Mouse (Mus musculus) lung, postnatal 10 days (tissue): ENCODE measurements around the gene Pou5f2.

Experiments used
- DNase-seq: peaks from one replicate; pipeline ENCODE4 v3.0.0; 2021

Pou5f2 gene

DNA sequence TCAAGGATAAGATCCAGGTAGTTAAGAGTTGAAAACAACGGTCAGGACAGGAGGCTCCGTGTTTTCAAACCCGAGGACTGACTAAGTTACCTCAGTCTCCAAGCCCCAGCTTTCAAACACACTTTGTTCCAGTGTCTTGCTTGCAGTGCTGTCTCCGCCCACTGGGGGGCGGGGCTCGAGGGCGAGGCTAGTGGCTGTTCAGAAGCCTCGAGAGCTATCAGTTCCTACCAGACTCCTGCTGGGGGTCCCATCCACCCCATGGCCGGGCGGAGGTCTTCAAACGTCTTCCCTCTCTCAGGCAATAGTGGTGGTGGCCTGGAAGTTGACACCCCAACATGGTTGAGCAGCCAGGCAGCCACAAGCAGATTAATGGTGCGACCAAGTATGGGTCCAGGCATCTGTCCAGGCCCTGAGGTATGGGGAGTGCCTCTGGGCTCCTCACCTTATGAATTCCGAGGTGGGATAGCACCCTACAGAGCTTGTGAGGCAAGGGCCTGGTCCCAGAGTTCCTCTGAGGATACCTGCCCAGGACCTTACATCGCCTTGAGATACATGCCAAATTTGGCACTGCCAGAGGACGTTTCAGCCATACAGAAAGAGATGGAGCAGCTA lies at the start of gene Pou5f2:
Gene Pou5f2, plus strand, starts transcription at position 220 of the 612 bp plus-strand sequence.
- DNase-seq, result peak; percentile 13

GRCm38 (mm10) chr13:77976248-77976647 lies 48.5 kb upstream of the Pou5f2 start:
- no peak for DNase-seq

DNA sequence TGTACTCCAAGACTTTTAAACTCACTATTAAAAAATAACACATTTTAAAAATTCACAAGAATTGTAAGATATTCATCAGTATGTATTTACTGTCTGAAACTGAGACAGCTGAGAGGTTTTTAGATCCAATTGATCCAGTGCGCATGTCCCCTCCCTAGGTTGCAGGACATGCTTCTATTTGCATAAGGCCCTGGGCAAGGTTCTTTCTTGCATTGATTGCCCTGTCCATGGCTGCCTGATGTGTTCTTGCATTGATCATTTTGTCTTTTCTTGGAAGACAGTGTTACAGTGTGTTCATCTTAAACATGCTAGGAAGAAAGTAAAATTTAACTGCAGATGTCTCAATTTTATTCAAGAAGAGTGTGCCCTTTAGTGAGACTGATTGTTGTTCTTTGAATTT lies 47.6 kb upstream of the Pou5f2 start:
- DNase-seq, result no peak

DNA sequence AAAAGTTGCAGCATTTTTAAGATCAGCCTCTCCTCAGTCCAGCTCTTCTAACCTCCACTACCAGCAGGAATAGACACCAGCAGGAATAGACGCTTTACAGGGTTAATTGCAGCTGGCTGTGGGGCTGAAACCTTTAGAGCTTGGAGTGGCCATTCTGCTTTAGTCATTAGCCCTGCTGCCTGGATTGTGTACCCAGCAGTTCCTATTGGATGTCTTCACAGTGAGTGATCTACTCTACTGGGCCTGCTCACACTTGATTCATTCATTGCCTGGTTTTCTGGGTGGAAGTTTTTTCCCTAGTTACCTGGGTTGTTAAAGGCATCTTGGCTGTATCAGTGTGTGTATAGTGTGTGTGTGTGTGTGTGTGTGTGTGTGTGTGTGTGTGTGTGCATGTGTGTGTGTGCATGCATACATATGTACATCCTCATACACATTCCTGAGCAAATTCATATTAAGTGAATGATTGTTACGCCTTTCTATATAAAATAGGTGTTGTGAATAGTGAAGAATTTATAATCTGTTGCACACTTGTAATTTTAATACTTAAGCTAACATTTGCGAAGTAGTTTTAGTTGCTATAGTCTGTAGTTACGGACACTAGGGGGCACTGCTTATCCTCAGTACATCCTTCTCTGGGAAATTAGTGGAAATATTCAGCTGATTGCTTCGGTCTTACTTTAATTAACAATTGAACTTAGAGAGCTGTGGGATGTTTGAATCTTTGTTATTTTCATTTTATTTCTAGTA lies 42.4 kb upstream of the Pou5f2 start:
- peak; percentile 50 for DNase-seq

DNA sequence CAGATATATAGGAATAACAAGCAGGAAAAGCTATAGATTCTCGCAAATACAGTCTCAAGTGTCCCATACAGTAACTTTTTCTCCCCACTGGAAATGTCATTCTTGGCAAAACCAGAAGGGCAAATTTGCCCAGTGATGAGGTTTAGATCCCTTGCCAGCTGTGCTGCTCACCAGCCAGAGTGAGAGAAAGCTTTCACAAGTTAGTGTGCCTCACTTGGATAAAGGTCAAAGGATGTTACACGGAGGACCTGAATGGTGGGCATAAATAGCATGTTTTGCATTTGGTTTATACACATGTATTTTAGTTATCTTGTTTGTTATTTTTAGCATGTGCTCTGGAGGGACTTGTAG lies 41.9 kb upstream of the Pou5f2 start:
- DNase-seq, result no peak

DNA sequence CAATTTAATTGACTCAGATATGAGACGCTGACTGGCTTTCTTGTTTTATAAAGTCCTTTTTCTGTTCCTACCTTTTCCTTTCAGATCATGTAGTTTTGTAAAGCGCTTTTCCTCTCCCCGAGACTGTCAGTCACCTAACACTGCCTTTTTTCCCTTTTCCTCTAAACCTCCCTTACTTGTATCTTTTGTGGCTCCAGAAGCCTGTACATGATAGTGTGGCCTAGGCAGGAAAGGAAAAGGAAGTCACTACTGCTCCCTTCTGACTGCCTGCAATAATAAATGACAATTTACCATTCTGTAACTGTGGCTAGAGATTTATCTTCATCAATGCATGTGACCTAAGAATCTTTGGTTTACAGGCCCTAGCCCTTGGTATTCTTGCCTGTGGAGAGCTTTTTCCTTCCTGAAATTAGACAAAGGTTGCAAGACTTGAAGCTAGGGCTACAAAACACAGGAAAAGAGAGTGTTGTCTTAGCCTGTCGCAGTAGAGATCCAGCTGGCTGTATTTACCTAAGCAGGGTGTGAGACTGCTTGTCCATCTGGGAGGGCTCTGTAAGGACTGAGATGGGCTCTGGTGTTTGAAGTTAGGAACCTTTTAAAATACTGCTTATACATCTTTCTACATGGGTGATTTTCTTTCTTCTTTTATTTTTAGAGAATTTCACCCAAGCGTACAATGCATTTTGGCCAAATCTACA lies 33.4 kb upstream of the Pou5f2 start:
- DNase-seq, result no peak

DNA sequence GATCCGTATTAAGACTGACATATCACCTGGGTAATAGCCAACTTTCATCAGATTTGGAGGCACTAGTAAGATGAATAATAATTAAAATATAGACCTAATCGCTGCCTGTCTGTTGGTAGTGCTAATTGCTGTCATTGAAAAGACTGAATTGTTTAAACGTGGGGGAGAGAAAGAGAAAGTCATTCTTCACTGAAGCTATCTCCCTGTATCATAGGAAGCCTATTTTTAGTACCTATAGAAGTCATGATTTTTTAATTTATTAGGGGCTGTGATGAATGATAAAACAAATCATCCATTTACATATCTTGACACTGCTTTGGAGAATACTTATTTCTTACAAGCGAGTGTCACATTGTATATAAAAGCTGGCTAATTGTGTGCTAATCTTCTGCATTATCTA lies 20.1 kb upstream of the Pou5f2 start:
- DNase-seq, result no peak

DNA sequence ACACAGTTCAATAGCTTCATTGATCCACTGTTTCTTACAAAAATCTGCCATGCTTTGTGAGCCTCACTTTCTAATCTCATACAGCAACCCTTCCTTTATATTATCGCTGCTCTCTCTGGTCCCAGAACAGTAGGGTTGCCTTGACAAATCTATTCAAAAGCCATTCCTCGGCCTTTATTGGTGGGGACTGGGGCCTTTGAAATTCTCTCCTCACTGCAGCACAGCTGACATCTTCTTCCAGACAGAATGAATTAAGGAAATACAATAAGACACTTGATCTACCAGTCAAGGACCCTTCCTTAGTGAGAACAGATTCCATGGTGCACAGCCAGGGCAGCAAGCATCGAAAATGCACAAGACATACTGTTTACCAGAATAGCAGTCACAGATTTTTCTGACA lies 19.4 kb upstream of the Pou5f2 start:
- no peak for DNase-seq

DNA sequence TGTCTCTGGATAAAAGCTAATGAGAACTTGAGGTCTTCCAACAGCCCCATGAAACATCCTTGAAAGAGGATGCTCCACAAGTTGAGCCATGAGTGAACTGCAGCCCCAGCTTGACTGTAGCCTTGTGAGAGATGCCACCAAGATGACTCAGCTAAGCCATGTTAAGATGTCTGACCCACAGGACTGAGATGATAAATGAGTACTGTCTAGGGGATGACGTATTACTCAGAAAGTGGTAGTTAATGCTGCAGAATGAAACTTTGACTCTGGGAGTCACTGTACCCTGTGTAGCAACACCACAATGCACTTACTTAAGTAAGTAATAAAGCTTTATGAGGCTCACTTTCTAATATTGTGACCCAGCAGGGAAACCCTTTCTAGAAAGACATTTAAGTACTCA lies 14.5 kb upstream of the Pou5f2 start:
- no peak for DNase-seq

GRCm38 (mm10) chr13:78032821-78033220 lies 8.1 kb downstream of the Pou5f2 start:
- no peak for DNase-seq

GRCm38 (mm10) chr13:78037203-78037602 lies 12.5 kb downstream of the Pou5f2 start:
- no peak for DNase-seq

DNA sequence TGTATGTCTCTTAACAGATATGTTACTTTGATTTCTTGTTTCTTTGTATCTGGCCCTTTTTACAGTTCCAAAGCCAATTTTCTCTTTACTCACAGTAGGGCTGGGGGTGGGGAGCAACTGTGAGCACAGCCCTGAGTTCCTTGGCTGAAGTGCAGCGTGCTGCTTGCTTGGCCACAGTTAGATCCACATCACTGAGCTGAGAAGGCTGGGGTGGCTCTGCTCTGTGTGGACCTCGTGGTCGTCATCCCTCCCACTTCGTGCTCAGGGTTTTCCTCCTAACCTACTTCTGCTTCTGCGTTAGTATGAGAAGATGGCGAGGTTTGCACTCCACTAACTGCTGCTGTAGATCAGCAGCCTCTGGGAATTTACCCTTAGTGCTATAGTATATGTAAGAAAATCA lies 18.5 kb downstream of the Pou5f2 start:
- no peak for DNase-seq

DNA sequence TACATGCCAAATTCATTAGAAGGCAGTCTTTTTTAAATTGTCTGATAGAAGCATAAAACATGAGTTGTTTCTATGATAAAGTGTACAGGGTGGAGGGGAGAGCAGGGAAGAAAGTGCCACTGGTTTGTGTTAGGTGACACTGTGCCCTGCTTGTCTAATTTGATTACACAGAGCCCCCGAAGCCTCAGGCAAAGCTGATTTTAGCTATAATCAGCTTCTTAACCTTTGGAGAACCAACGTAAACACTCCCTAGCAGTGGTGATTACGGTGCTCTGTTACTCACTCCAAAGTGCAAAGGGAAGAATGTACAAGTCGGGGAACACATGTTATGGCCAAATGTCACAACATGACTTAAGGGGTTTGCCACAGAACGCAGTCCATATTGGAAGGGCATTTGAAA lies 20.4 kb downstream of the Pou5f2 start:
- DNase-seq, result no peak
